Mouse (Mus musculus) MEL (cell line): ENCODE measurements at regions not wholly inside any gene's neighbourhood (a gene's known extent, or its start where the extent isn't known, plus 50 kb on each side); places are given as distances from the start of the nearest gene placed in this dataset.

Source experiments
- DNase-seq: peaks from one replicate; pipeline ENCODE4 v3.0.0; 2011; ENCODE audit warnings: low read depth, low spot score
- H3K27ac ChIP-seq: 2 replicates; pipeline ENCODE4 v1.5.1; 2012; ENCODE audit warnings: low read depth, mild to moderate bottlenecking, control low read depth, low read length, moderate library complexity; ENCODE audit not compliant: control insufficient read depth
- H3K27me3 ChIP-seq, 2 experiments: fragments of 150-350 bp in 1 of 2; sonication (generic) in 1 of 2; 2 replicates each; pipeline ENCODE4 v1.6.1; 2012; ENCODE audit warnings: low read length in 2 of 2, mild to moderate bottlenecking in 2 of 2, improper control_type of control experiment in 1 of 2, moderate library complexity in 1 of 2; ENCODE audit not compliant: insufficient read depth in 2 of 2, control insufficient read depth in 1 of 2
- H3K36me3 ChIP-seq, 2 experiments: 2 replicates each; pipeline ENCODE4 v1.6.1; 2012 to 2014; ENCODE audit warnings: low read length in 2 of 2, improper control_type of control experiment in 1 of 2, inconsistent platforms in 1 of 2, mild to moderate bottlenecking in 1 of 2; ENCODE audit not compliant: insufficient read depth in 2 of 2, control insufficient read depth in 1 of 2
- H3K4me1 ChIP-seq, 2 experiments: fragments of 150-350 bp in 1 of 2; sonication (generic) in 1 of 2; 2 replicates each; pipeline ENCODE4 v1.6.1; 2012; ENCODE audit warnings: low read length in 2 of 2, improper control_type of control experiment in 1 of 2, mild to moderate bottlenecking in 1 of 2; ENCODE audit not compliant: insufficient read depth in 2 of 2, control insufficient read depth in 1 of 2
- H3K4me3 ChIP-seq, 2 experiments: fragments of 150-350 bp in 1 of 2; sonication (generic) in 1 of 2; 2 replicates each; pipeline ENCODE4 v1.5.1; 2012; ENCODE audit warnings: low read depth in 2 of 2, low read length in 2 of 2, mild to moderate bottlenecking in 2 of 2, moderate library complexity in 2 of 2, control low read depth in 1 of 2, improper control_type of control experiment in 1 of 2; ENCODE audit not compliant: control insufficient read depth in 1 of 2, insufficient read depth in 1 of 2
- H3K79me2 ChIP-seq: 2 replicates; pipeline ENCODE4 v1.6.1; 2012; ENCODE audit warnings: mild to moderate bottlenecking, low read length, moderate library complexity; ENCODE audit not compliant: control insufficient read depth, poor library complexity, insufficient read depth
- H3K9ac ChIP-seq: 2 replicates; pipeline ENCODE4 v1.6.1; 2012; ENCODE audit warnings: low read depth, mild to moderate bottlenecking, control low read depth, low read length, moderate library complexity; ENCODE audit not compliant: control insufficient read depth, poor library complexity, severe bottlenecking
- H3K9me3 ChIP-seq: fragments of 150-350 bp; sonication (generic); replicated peaks from 2 replicates; pipeline ENCODE4 v1.6.1; 2012; ENCODE audit warnings: mild to moderate bottlenecking, low read length, improper control_type of control experiment, moderate library complexity; ENCODE audit not compliant: insufficient read depth
- BHLHE40 ChIP-seq: IDR thresholded peaks from 2 replicates; pipeline ENCODE4 v1.6.1; 2012; ENCODE audit warnings: low read depth, mild to moderate bottlenecking, inconsistent platforms, low read length, improper control_type of control experiment, borderline replicate concordance
- CHD1 ChIP-seq: IDR thresholded peaks from 2 replicates; pipeline ENCODE4 v1.6.1; 2012; ENCODE audit warnings: low read depth, mild to moderate bottlenecking, inconsistent platforms, low read length, improper control_type of control experiment
- CTCF ChIP-seq, 3 experiments: IDR thresholded peaks in 2 of 3; conservative IDR thresholded peaks in 1 of 3; 2 replicates each; pipeline ENCODE4 v1.5.1; 2011 to 2012; ENCODE audit warnings: low read length in 3 of 3, low read depth in 2 of 3, mild to moderate bottlenecking in 2 of 3, improper control_type of control experiment in 1 of 3, inconsistent platforms in 1 of 3, mixed read lengths in 1 of 3, moderate library complexity in 1 of 3; ENCODE audit not compliant: control insufficient read depth in 1 of 3, insufficient read depth in 1 of 3, poor library complexity in 1 of 3, severe bottlenecking in 1 of 3
- E2F4 ChIP-seq: IDR thresholded peaks from 2 replicates; pipeline ENCODE4 v1.6.1; 2011; ENCODE audit warnings: low read depth, low read length, improper control_type of control experiment, borderline replicate concordance
- ETS1 ChIP-seq: IDR thresholded peaks from 2 replicates; pipeline ENCODE4 v1.6.1; 2012; ENCODE audit warnings: low read depth, mild to moderate bottlenecking, inconsistent platforms, low read length, improper control_type of control experiment, moderate library complexity
- GABPA ChIP-seq: IDR thresholded peaks from 2 replicates; pipeline ENCODE4 v1.6.1; 2012; ENCODE audit warnings: low read depth, mild to moderate bottlenecking, inconsistent platforms, low read length, improper control_type of control experiment, moderate library complexity
- JUND ChIP-seq: IDR thresholded peaks from 2 replicates; pipeline ENCODE4 v1.6.1; 2011; ENCODE audit warnings: low read depth, mild to moderate bottlenecking, improper control_type of control experiment, low read length
- KAT2A ChIP-seq: conservative IDR thresholded peaks from 2 replicates; pipeline ENCODE4 v1.6.1; 2012; ENCODE audit warnings: low read depth, low read length, improper control_type of control experiment, inconsistent platforms
- MAX ChIP-seq: IDR thresholded peaks from 2 replicates; pipeline ENCODE4 v1.6.1; 2011; ENCODE audit warnings: low read length, improper control_type of control experiment
- MAZ ChIP-seq: IDR thresholded peaks from 2 replicates; pipeline ENCODE4 v1.6.1; 2012; ENCODE audit warnings: low read depth, mild to moderate bottlenecking, inconsistent platforms, low read length, improper control_type of control experiment
- MYB ChIP-seq: IDR thresholded peaks from 2 replicates; pipeline ENCODE4 v1.6.1; 2011; ENCODE audit warnings: mild to moderate bottlenecking, low read depth, low read length, improper control_type of control experiment
- NELFE ChIP-seq: IDR thresholded peaks from 2 replicates; pipeline ENCODE4 v1.6.1; 2011; ENCODE audit warnings: low read depth, low read length, improper control_type of control experiment
- NRF1 ChIP-seq: IDR thresholded peaks from 2 replicates; pipeline ENCODE4 v1.6.1; 2014; ENCODE audit warnings: low read depth, mild to moderate bottlenecking, inconsistent platforms, low read length, improper control_type of control experiment, moderate library complexity; ENCODE audit not compliant: poor library complexity, insufficient read depth, severe bottlenecking
- POLR2AphosphoS2 ChIP-seq: IDR thresholded peaks from 2 replicates; pipeline ENCODE4 v1.6.1; 2011; ENCODE audit warnings: low read length, improper control_type of control experiment
- POLR2AphosphoS5 ChIP-seq: IDR thresholded peaks from 2 replicates; pipeline ENCODE4 v1.6.1; 2012; ENCODE audit warnings: low read depth, borderline replicate concordance, mild to moderate bottlenecking, inconsistent platforms, low read length, moderate library complexity, mixed read lengths
- RCOR1 ChIP-seq: IDR thresholded peaks from 2 replicates; pipeline ENCODE4 v1.6.1; 2012; ENCODE audit warnings: low read depth, mild to moderate bottlenecking, inconsistent platforms, low read length, improper control_type of control experiment
- SMC3 ChIP-seq: IDR thresholded peaks from 2 replicates; pipeline ENCODE4 v1.6.1; 2011; ENCODE audit warnings: low read depth, low read length, improper control_type of control experiment
- TAL1 ChIP-seq: IDR thresholded peaks from 2 replicates; pipeline ENCODE4 v1.6.1; 2012; ENCODE audit warnings: mild to moderate bottlenecking, inconsistent platforms, low read length, moderate library complexity, mixed read lengths
- TCF12 ChIP-seq: IDR thresholded peaks from 2 replicates; pipeline ENCODE4 v1.6.1; 2014; ENCODE audit warnings: low read depth, mild to moderate bottlenecking, inconsistent platforms, low read length, improper control_type of control experiment, moderate library complexity
- ZKSCAN1 ChIP-seq: IDR thresholded peaks from 2 replicates; pipeline ENCODE4 v1.6.1; 2012; ENCODE audit warnings: low read depth, mild to moderate bottlenecking, inconsistent platforms, low read length, improper control_type of control experiment, moderate library complexity
- ZMIZ1 ChIP-seq: IDR thresholded peaks from 2 replicates; pipeline ENCODE4 v1.6.1; 2012; ENCODE audit warnings: low read depth, mild to moderate bottlenecking, inconsistent platforms, low read length, improper control_type of control experiment, moderate library complexity

DNA sequence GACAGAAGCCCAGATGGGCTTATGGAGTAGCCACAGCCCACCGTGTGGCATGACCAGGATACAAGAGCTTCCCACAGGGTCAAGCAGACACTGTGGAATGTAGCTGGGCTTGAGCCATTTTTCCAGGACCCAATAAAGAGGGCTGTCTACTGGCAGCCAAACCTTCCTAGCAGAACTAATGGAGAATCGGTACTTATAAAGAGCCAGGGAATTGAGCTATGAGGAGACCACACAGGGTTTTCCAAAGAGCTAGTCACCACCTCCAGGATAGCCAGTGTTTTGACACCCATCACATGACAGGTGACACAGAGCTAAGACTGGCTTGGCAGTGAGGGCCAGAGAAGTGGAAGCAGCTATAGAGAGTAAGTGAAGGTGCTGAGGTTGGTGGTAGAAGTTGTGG, 149.9 kb downstream of the Map2k4 start:
- DNase-seq: no peak
- no peaks in the 10 kb centered on the region for H3K79me2 ChIP-seq
- TF ChIP-seq ETS1 (no peak), NELFE (no peak), GABPA (no peak)
- H3K4me3 ChIP-seq: no peak overlapping the region
- H3K27me3 ChIP-seq: no peaks in the 10 kb centered on the region; a peak in 1 of 4 replicates
- H3K9ac ChIP-seq: no peak overlapping the region
- no peaks in the 10 kb centered on the region for H3K4me1 ChIP-seq
- no peaks in the 10 kb centered on the region for H3K9me3 ChIP-seq
- H3K36me3 ChIP-seq: no peaks in the 10 kb centered on the region
- no peak overlapping the region for H3K27ac ChIP-seq

DNA sequence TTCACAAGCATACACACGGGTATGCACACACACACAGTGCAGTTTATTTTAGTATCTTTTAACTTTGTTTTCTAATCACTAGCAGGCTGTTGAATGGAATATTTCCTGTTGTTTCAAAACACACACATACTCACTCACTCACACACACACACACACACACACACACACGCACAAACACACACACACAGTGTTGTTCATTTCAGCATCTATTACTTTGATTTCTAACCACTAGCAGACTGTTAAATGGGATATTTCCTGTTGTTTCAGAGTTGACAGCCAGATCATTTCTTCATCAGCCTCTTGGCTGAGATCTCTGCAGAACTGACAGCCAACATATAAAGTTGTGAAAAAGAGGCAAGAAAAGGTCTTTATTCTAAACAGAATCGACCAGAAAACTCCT, 150.9 kb downstream of the Map2k4 start:
- Histone ChIP-seq H3K36me3 (no peaks in the 10 kb centered on the region), H3K9ac (no peak overlapping the region), H3K79me2 (no peaks in the 10 kb centered on the region), H3K4me3 (no peak overlapping the region), H3K27me3 (no peaks in the 10 kb centered on the region; a peak in 1 of 4 replicates), H3K27ac (no peak overlapping the region), H3K4me1 (no peaks in the 10 kb centered on the region), H3K9me3 (no peaks in the 10 kb centered on the region)
- DNase-seq: no peak
- TF ChIP-seq TAL1 (no peak), BHLHE40 (no peak), RCOR1 (no peak), MAX (no peak), CTCF (IDR thresholded peaks at IDR 0.05 in 2 of 3, conservative IDR thresholded peaks at IDR 0.05 in 1 of 3; ENCODE audit: control insufficient read depth in 1 of 3, insufficient read depth in 1 of 3, low read depth in 2 of 3, low read length in 3 of 3, poor library complexity in 1 of 3, severe bottlenecking in 1 of 3) (no peak), CHD1 (no peak), ETS1 (no peak)

DNA sequence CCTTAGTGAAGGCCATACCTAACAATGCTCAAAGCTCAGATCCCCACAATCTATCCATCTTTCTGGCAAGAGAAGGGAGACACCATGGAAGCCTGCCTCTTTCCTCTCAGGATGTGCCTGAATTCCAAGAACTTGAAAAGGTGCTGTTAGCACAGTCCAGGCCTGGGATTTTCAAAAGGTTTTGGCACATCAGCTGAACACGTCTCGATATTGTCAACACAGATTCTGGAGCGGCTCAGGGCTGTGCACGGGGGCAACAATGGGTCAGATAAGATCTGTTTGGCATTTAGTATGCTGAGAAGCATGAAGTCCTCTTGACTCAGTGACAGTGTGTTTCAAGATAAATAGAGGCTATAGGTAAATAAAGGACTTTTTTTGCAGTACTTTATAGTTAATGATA, 152.8 kb downstream of the Map2k4 start:
- DNase-seq: no peak
- no peaks in the 10 kb centered on the region for H3K79me2 ChIP-seq
- no peak overlapping the region for H3K9ac ChIP-seq
- H3K9me3 ChIP-seq: no peaks in the 10 kb centered on the region
- no peaks in the 10 kb centered on the region for H3K4me1 ChIP-seq
- no peaks in the 10 kb centered on the region for H3K27me3 ChIP-seq
- TF ChIP-seq TAL1: no peak
- TF ChIP-seq RCOR1: no peak
- no peak for TF ChIP-seq TCF12
- TF ChIP-seq JUND: no peak
- no peak for TF ChIP-seq POLR2AphosphoS5
- TF ChIP-seq NELFE: no peak
- no peak for TF ChIP-seq E2F4
- TF ChIP-seq POLR2AphosphoS2: no peak
- no peak for TF ChIP-seq SMC3
- no peak for TF ChIP-seq ZKSCAN1
- TF ChIP-seq ZMIZ1: no peak
- no peak for TF ChIP-seq NRF1
- TF ChIP-seq MAZ: no peak
- TF ChIP-seq KAT2A: no peak
- no peak for TF ChIP-seq CHD1
- no peak for TF ChIP-seq MYB
- no peak overlapping the region for H3K4me3 ChIP-seq
- no peak overlapping the region for H3K27ac ChIP-seq
- no peaks in the 10 kb centered on the region for H3K36me3 ChIP-seq
